In the genomic region with DNA sequence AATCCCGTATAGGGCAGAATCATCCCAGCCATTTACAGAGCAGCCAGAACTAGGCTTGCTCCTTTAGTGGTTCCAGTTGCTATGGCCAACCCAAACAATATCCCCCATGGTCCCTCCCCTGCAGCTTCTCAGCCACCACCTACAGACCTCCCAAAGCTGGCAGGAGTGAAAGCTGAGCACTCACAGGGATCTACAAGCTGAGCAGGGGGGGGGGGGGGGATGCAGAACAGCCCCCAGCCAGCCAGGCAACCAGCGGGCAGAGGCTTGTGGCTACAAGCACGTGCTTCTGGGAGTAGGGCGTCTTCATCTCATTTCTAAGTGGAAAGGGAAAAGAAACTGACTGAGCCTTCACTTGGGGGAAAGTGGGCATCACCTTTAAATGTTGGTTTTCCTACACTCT, we compare ENCODE assay signal across 14 mouse cellular contexts. TPM values are rescaled to one million over a fixed set of nuclear protein-coding genes. Genes with fewer than 3 reads are reported as not detected.
DNase-seq lines count a peak whose midpoint lies in the region; ATAC-seq and TF ChIP-seq lines count a peak whose summit lies in the region.
"Had no signal": no experiment of that assay in that cellular context is flagged by ENCODE, and none has a peak within 500 bp of the region (broad histone marks: within the 10 kb centered on the region; RNA-seq: fewer than 3 reads in every experiment).

No protein-coding gene starts in this region.

- no peak for TF ChIP-seq EP300 in liver, postnatal 0 days (IDR thresholded peaks at IDR 0.05; ENCODE audit: low read depth)

- 32% methylated on average over 4 of the region's 4 CpGs for WGBS in heart, embryonic 10.5 days
- 40% methylated on average over 4 of the region's 4 CpGs for WGBS in midbrain, postnatal 0 days
- WGBS in midbrain, embryonic 10.5 days, result 39% methylated on average over 4 of the region's 4 CpGs
- 30% methylated on average over 4 of the region's 4 CpGs for WGBS in liver, postnatal 0 days (ENCODE audit: insufficient replicate concordance)

- H3K4me1 ChIP-seq in heart, embryonic 10.5 days, result peaks cover 55% of the 10 kb centered on the region
- peaks cover 7% of the 10 kb centered on the region; the same call in 1 of the 2 replicates for H3K4me1 ChIP-seq in midbrain, postnatal 0 days (ENCODE audit: insufficient read depth, low read length)
- H3K4me1 ChIP-seq in midbrain, embryonic 10.5 days, result peaks cover 33% of the 10 kb centered on the region
- H3K4me1 ChIP-seq in liver, postnatal 0 days (ENCODE audit: insufficient read depth), result peaks cover 29% of the 10 kb centered on the region

- H3K4me2 ChIP-seq in midbrain, postnatal 0 days (ENCODE audit: low read depth, low read length, poor library complexity, severe bottlenecking), result peak overlapping the region; percentile 18
- H3K4me2 ChIP-seq in liver, postnatal 0 days (ENCODE audit: low read depth, low read length), result 0 out of 2 replicates have a peak overlapping the region, but pooled peaks have one; percentile 0
- H3K4me2 ChIP-seq: embryonic facial prominence, embryonic 12.5 days; forebrain, embryonic 12.5 days; limb, embryonic 13.5 days had no signal

- no peaks in the 10 kb centered on the region for H3K27me3 ChIP-seq in heart, embryonic 10.5 days (ENCODE audit: insufficient read depth, poor library complexity, severe bottlenecking)
- no peaks in the 10 kb centered on the region for H3K27me3 ChIP-seq in midbrain, postnatal 0 days (ENCODE audit: insufficient read depth, low read length)
- H3K27me3 ChIP-seq in midbrain, embryonic 10.5 days (ENCODE audit: low read depth, poor library complexity, severe bottlenecking), result no peaks in the 10 kb centered on the region
- H3K27me3 ChIP-seq in liver, postnatal 0 days (ENCODE audit: insufficient read depth, low read length), result no peaks in the 10 kb centered on the region
- H3K27me3 ChIP-seq: embryonic facial prominence, embryonic 12.5 days; forebrain, embryonic 12.5 days; limb, embryonic 13.5 days had no signal

- ATAC-seq in midbrain, postnatal 0 days (ENCODE audit: low FRiP score), result 0 out of 2 replicates have a peak, but pooled peaks have one; percentile 16
- ATAC-seq in common myeloid progenitor, adult 5-6 weeks (replicated peaks; ENCODE audit: low read depth, poor library complexity, severe bottlenecking), result 0 out of 2 replicates have a peak, but pooled peaks have one; percentile 5
- no peak for ATAC-seq in liver, postnatal 0 days

- H3K36me3 ChIP-seq in heart, embryonic 10.5 days, result no peaks in the 10 kb centered on the region
- no peaks in the 10 kb centered on the region for H3K36me3 ChIP-seq in midbrain, postnatal 0 days (ENCODE audit: insufficient read depth, low read length)
- no peaks in the 10 kb centered on the region for H3K36me3 ChIP-seq in midbrain, embryonic 10.5 days
- H3K36me3 ChIP-seq in liver, postnatal 0 days (replicated peaks; ENCODE audit: insufficient read depth, low read length), result no peaks in the 10 kb centered on the region
- H3K36me3 ChIP-seq: embryonic facial prominence, embryonic 12.5 days; forebrain, embryonic 12.5 days; limb, embryonic 13.5 days had no signal

- TF ChIP-seq CTCF in midbrain, postnatal 0 days (IDR thresholded peaks at IDR 0.05), result no peak
- TF ChIP-seq CTCF in liver, postnatal 0 days (IDR thresholded peaks at IDR 0.05; ENCODE audit: low read depth), result no peak

- peak; percentile 79 for DNase-seq in heart, embryonic 10.5 days (ENCODE audit: low spot score)
- no peak for DNase-seq in heart, adult 9 months (ENCODE audit: low spot score in 2 of 2)
- peak; percentile 41 for DNase-seq in midbrain, postnatal 0 days (ENCODE audit: low spot score)
- DNase-seq in midbrain, embryonic 10.5 days (ENCODE audit: low spot score), result no peak
- DNase-seq in liver, postnatal 0 days, result no peak
- DNase-seq in right cerebral cortex, adult 18-20 months, result no peak
- DNase-seq: cerebellum, adult 8-10 months; gastrocnemius, postnatal 14 days; kidney, postnatal 4 days; thymus, adult 2 months had no signal

- H3K27ac ChIP-seq in heart, embryonic 10.5 days, result peak overlapping the region; percentile 23; the same call in 1 of the 2 replicates
- no peak overlapping the region for H3K27ac ChIP-seq in midbrain, postnatal 0 days (ENCODE audit: low read depth, low read length)
- H3K27ac ChIP-seq in midbrain, embryonic 10.5 days (replicated peaks), result no peak overlapping the region
- H3K27ac ChIP-seq in liver, postnatal 0 days (ENCODE audit: low read depth), result peak overlapping the region; percentile 91
- H3K27ac ChIP-seq: embryonic facial prominence, embryonic 12.5 days; forebrain, embryonic 12.5 days; limb, embryonic 13.5 days had no signal

- H3K9me3 ChIP-seq in heart, embryonic 10.5 days, result no peaks in the 10 kb centered on the region
- H3K9me3 ChIP-seq in midbrain, postnatal 0 days (ENCODE audit: low read length), result no peaks in the 10 kb centered on the region
- H3K9me3 ChIP-seq in midbrain, embryonic 10.5 days (replicated peaks), result no peaks in the 10 kb centered on the region
- no peaks in the 10 kb centered on the region for H3K9me3 ChIP-seq in liver, postnatal 0 days (ENCODE audit: low read length)
- H3K9me3 ChIP-seq: embryonic facial prominence, embryonic 12.5 days; forebrain, embryonic 12.5 days; limb, embryonic 13.5 days had no signal

- H3K9ac ChIP-seq in midbrain, postnatal 0 days (replicated peaks; ENCODE audit: low read length, poor library complexity, severe bottlenecking), result no peak overlapping the region
- no peak overlapping the region for H3K9ac ChIP-seq in liver, postnatal 0 days (replicated peaks)
- H3K9ac ChIP-seq: embryonic facial prominence, embryonic 12.5 days; forebrain, embryonic 12.5 days; limb, embryonic 13.5 days had no signal

- H3K4me3 ChIP-seq in heart, embryonic 10.5 days, result no peak overlapping the region
- no peak overlapping the region for H3K4me3 ChIP-seq in midbrain, postnatal 0 days (ENCODE audit: low read depth, low read length)
- no peak overlapping the region for H3K4me3 ChIP-seq in midbrain, embryonic 10.5 days
- H3K4me3 ChIP-seq in liver, postnatal 0 days (ENCODE audit: low read depth, low read length), result no peak overlapping the region
- H3K4me3 ChIP-seq: embryonic facial prominence, embryonic 12.5 days; forebrain, embryonic 12.5 days; limb, embryonic 13.5 days had no signal

RNA-seq across cellular contexts. Expression of gene Atxn1, which starts 59.9 kb away (rescaled TPM):
- 3.9 and 6.2 TPM in 2 replicates for polyA plus RNA-seq in heart, embryonic 10.5 days (2016; fragmentation: Nextera tagmentation; extraction: Ambion mirVana)
- 26.6 and 31.4 TPM in 2 replicates for total RNA-seq in midbrain, postnatal 0 days (2014; rRNA removed)
- polyA plus RNA-seq in midbrain, postnatal 0 days (2015; fragmentation: Nextera tagmentation; extraction: Ambion mirVana), result 9.3 and 12.0 TPM in 2 replicates
- polyA plus RNA-seq in midbrain, embryonic 10.5 days (2016; fragmentation: Nextera tagmentation; extraction: Ambion mirVana), result 1.3 and 2.2 TPM in 2 replicates
- total RNA-seq in common myeloid progenitor, adult 5-6 weeks (2017), result 6.9 and 9.0 TPM in 2 replicates
- polyA plus RNA-seq in liver, postnatal 0 days (2015; fragmentation: Nextera tagmentation; extraction: Ambion mirVana), result 3.9 and 4.4 TPM in 2 replicates

Comparison
In these comparisons a context has a peak if more than half of its experiments do, and no peak if none do; other contexts are left out.
1. DNase-seq: peak in heart, embryonic 10.5 days (single experiment) and midbrain, postnatal 0 days (single experiment); none in heart, adult 9 months (0 of 2), midbrain, embryonic 10.5 days (single experiment), liver, postnatal 0 days (single experiment) and right cerebral cortex, adult 18-20 months (single experiment).
2. H3K27ac ChIP-seq: peak in heart, embryonic 10.5 days (single experiment) and liver, postnatal 0 days (single experiment); none in midbrain, postnatal 0 days (single experiment) and midbrain, embryonic 10.5 days (single experiment).